Mouse (Mus musculus): ENCODE measurements at regions not wholly inside any gene's neighbourhood (a gene's known extent, or its start where the extent isn't known, plus 50 kb on each side); places are given as distances from the start of the nearest gene placed in this dataset.

DNA sequence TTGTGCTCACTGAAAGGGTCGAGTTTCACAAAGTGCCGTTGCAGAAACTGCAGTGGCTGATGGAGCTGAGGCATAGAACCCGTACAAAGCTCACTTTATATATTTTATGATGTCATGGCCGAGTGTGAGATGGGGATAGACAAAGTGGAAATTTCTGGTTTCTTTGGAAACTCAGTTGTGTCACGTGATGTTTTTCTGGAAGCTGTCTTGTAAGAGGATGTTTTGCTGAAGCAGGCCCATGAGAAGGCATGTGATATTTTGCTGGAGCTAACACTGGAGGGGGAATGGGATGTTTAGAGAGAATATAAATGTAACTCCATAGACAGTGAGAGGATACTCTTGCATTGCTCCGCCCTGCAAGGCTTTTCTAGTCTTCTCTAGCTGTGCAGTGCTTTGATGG, 311.7 kb downstream of the Tmem132b start:
- no peak for DNase-seq (ENCODE audit: low spot score in 2 of 2)

DNA sequence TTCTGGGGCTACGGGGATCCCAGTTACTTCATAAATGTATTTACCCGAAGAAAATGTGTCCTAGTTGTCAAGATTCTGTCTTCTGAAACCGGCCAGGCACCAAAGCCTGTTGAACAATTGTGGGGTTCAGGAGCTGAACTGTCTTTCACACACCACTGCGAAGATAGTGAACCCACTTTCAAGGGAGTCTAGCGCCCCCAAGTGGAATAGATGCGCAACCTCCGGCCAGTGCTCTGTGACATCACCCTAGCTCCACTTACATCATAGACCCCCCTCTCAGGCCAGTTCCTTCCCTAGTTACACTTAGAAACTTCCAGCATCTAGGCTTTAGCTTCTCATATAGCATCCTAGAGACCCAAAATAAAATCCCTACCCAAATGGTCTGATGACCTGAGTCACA, 318.1 kb downstream of the Tmem132b start:
- DNase-seq (ENCODE audit: low spot score in 2 of 2): no peak

DNA sequence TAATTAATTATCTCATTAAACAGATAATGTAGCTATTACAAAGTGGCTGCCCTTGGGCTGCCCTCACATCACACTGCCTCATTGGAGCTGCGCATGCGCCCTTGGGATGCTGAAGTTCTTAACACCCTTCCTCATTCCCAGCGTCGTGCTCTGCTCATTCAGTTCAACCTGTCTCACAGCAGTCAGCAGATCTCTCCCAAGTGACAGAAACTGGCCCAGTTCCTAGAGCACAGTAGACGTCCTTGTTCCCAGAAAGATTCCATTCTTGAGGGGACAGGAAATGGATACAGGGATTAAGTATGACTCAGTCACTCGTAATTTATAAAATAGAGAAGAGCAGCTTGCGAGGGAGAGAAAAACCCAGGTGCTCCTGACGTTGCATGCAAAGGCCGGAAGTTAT, 344.7 kb downstream of the Tmem132b start:
- no peak for DNase-seq (ENCODE audit: low spot score in 2 of 2)

DNA sequence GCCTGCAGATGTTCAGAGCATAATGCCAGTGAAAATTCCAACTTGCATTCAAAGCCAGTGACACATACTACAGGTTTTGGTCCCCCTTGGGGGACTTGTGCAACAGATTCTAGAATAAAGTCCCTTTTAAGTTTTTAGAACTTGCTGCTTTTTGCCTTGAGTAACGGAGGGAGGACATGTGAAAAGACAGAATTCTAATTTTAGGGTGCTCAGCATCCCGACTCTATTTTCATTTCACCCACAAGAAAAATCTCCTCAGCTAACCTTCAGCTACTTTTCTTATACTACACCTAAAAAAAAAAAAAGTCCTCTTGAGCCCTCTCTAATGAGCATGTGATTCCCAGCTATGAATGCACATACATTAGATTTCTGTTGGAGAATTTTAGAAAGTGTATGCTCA, 357.3 kb downstream of the Tmem132b start:
- no peak for DNase-seq (ENCODE audit: low spot score in 2 of 2)

DNA sequence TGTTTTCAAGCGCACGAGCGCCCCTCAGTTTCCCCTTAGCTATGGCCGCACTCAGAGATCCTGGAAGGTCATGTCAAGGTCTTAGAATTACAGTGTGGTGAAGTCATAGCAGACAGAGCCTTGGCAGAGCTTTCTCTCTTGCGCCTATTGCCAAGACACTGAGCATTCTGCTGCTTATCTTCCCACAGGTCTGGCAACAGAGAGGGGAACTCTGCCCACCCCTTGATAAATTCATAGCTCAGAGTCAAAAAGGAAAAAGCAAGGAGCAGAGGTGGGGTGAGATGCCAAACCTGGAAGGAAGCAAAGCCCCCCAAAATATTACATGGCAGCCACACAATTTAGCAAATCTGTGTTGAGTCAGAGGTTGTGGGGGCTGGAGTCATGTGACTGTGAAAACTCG, 362.3 kb downstream of the Tmem132b start:
- DNase-seq (ENCODE audit: low spot score in 2 of 2): no peak

DNA sequence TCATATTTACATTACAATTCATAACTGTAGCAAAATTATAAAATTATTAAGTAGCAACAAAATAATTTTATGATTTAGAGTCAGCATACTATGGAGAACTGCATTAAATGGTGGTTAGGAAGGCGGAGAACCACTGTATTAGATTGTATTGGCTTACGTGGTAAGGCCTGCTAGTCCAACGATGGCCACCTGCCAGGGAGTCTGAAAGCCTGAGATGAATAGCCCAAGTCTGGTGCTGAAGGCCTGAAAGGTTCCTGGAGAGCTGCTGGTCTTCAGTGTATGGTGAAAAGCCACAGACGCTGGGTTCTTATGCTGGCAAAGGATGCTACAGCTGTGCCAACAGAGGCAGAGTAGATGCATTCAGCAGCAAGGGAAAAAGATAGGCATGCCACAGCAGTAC, 370.5 kb downstream of the Tmem132b start:
- no peak for DNase-seq (ENCODE audit: low spot score in 2 of 2)

DNA sequence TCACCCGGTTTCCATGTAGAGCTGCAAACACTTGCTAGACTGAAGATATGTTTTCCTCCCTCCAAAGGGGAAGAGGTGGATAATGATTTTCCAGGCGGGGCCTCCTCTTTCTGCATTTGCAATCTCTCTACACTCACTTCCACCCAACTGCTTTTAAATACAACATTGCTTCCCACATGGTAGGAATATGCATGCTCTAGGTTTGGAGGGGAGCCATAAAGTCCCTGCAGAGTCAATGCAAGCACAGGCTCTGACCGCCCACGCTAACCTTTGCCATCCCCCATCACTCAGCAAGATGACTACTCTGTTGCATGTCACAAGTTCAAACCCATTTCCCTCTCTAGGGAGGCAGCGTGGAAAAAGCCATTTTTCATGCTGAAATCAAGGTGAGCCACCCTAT, 372.9 kb downstream of the Tmem132b start:
- no peak for DNase-seq (ENCODE audit: low spot score in 2 of 2)

DNA sequence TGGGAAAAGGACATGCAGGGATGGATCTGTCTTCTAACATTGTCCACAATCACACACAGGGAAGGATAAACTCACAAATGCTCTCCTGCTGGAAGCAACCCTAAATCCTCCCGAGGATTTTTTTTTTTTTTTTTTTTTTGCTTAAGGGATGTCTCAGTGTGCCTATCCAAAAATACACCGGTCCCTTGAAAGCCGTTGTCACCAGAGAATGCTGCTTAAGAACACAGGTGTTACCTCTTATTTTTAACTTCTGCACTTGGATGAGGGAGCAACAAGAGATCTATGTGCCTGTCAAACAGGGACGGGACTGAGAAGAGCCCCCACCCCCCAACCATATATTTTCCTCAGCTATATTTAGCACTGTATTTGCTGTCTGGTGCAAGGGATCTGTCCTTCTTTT, 375.8 kb downstream of the Tmem132b start:
- DNase-seq (ENCODE audit: low spot score in 2 of 2): no peak

DNA sequence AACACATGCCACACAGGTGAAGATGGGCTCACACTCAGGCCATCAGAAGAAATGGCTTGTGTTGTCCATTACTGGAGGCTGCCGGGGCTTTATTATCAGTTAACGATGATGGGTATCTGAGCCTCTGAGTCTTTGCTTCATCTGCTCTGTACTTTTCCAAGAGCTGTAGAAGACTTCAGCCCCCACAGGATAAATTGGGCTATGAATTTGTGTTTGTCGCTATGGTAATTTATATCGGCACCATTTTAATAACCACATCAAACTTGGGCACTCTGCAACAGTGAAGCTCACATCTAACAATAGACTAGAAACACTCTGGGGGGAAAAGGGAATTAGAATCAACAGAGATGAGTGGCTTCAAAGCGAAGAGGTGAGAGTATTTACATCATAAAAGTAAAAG, 376.3 kb downstream of the Tmem132b start:
- no peak for DNase-seq (ENCODE audit: low spot score in 2 of 2)

DNA sequence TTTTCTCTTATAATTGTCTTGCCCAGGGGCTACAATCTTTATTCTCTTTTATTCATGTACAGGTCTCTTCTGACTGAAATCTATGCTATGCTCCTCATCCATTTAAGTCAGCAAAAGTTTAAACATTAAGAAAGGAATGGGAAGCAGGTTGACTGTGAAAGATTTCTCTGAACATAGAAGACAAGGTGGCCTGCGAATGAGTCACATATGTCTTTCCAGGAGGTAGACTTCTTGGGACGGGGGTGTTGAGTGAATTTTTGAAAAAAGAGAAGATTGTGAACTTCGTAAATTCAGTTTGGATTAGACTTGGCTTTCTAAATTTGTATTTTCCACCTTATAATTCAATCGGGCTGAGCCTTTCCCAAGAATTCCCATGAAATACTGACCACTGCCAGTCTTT, 384.3 kb downstream of the Tmem132b start:
- no peak for DNase-seq (ENCODE audit: low spot score in 2 of 2)

DNA sequence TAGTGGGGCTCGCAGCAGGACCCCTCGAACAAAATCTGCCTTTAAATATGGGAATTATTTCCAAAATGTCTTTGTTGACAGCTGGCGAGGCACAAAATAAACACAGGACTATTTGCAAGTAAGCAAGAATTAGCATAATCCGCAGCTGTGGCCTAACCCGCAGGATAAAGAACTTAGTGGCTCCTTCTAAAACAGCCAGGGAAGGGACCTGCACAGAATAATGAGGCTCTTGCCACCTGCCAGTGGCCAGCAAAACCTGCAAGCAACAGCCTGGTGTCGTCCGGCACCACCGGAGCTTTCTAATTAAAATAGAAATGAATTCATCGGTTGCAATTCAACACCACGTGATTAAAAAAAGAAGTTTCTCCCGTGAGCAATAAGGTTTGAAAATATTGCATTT, 389.4 kb downstream of the Tmem132b start:
- DNase-seq (ENCODE audit: low spot score in 2 of 2): no peak

DNA sequence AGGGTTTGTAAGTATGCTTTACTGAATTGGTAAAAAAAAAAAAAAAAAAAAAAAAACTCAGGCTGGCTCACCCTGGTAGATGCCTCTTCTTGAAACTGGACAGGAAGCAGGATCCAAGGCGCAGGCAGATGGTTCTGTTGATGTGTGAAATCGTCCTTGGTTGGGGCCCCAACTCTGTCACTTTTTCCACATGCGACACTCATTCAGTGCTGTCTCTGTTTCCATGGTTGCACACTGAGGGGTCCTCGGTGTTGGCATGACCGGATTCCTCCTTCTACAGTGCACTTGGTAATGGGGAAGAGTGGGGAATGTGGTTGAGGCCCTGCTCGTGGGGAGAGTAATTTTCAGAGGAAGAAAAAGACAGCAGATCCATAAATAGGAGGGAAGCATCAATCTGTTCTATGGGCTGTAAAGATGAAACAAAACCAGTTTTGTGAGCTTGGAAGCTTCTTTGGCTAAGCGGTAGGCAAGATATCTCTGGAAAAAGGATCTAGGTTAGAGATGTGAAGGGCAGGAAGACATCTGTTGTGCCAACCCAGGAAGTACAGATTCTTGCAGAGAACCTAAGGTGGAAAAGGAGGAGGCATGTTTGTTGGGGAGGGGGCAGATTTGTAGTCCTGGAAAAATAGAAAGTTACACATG, 394.4 kb downstream of the Tmem132b start:
- DNase-seq (ENCODE audit: low spot score in 2 of 2): no peak

DNA sequence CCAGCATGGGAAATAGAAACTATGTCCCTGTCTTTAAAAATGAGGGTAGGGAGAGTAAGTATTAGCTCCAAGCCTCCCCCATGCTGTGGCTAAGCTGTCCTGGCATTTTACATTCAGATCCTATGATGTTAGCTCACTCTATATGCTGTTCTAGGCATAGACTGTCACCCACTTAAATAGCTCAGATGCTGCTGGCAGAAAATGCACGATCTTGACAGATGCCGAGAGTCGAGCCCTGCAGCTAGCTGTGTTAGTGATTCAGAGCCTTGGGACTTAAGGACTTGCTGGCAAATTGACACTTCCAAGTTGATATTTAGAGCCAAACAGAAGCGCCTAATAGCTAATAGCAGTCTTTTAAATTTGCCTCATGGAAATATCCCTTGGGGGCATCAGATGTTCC, 399.9 kb downstream of the Tmem132b start:
- no peak for DNase-seq (ENCODE audit: low spot score in 2 of 2)

DNA sequence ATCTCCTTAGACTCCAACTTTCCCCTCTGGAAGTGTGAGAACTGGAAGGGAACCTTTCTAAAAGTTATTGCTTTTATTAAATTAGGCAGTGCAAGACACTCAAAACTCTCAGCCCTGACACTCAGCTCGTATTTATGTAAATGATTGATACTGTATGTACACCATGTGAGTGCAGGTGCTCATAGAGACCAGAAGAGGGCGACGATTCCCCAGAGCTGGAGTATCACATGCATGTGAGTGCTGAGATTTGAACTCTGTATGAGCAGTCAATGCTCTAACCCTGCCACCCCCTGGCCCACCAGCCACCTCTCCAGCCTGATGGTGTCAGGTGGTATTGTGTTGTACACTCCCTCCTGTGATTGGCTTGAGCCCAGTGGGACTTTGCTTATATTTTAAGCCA, 407.8 kb downstream of the Tmem132b start:
- DNase-seq (ENCODE audit: low spot score in 2 of 2): no peak

DNA sequence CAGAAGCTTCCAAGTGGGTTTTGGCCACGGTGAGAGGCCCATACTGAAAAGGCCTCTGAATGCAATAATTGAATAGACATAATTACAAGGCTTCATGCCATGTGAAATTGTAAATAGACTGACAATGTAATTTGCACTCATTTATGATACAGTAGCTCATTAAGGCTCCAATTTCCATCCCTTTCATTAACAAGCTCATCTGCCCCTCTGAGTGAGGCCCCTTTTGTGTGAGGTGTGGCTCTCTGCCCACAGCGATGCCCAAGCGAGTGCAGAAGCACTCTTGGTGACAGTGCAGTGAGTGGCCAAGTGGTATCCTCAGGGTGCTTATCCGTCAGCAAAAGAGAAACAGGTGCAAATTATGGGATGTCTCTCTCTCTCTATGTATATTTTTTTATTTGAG, 415.2 kb downstream of the Tmem132b start:
- DNase-seq (ENCODE audit: low spot score in 2 of 2): no peak

DNA sequence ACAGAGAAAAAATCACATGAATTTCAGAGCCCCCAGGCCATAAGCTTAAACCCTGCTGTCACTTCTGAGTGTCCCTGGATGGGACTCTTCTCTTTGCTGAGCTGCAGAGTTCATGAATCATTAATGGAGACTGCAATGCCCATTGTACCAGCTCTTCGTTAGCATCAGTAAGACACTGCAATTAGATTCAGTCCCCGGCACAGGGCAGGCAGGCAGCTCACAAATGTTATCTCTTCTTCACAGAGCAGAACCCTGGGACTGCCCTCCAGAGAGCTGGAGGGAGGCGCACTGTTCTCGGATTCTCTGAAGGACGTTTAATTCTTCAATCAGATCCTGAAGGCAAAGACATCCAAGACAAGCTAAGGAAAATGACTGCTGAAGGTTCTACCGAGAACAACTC, 420.1 kb downstream of the Tmem132b start:
- no peak for DNase-seq (ENCODE audit: low spot score in 2 of 2)

DNA sequence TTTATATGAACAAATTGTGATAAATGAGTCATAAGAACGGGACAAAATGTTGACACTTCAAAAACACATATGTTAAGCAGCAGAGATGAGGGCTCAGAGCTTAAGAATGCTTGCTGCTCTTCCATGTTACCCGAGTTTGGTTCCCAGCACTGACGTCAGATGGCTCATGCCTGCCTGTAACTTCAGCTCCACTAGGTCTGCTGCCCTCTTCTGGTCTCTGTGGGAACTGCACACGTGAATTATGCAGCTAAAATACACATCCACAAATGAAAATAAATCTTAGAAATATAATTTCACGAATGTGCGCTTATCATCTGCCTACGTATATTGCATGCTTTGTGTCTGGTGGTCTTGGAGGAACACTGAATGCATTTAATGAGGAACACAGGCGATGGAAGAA, 432.5 kb downstream of the Tmem132b start:
- peak in 1 of 2 experiments; percentile 5 for DNase-seq (ENCODE audit: low spot score in 2 of 2)

DNA sequence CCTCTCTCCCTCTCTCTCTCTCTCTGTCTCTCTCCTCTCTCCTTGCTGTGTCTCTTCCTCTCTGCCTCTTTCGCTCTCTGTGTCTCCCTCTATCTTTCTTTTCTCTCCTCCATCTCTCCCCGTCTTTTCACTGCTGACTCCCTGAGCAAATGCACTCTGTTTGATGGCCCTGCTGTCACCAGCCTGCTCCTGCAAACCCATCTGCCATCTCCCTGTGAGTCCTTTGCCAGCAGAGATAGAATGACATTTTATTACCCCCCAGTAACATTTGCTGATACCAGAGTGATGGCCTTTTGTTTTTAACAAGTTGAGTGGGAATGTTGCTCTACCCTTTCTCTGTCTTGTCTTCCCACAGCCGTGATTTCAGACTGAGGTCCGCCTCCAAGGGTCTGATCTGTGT, 436.6 kb downstream of the Tmem132b start:
- DNase-seq (ENCODE audit: low spot score in 2 of 2): no peak

DNA sequence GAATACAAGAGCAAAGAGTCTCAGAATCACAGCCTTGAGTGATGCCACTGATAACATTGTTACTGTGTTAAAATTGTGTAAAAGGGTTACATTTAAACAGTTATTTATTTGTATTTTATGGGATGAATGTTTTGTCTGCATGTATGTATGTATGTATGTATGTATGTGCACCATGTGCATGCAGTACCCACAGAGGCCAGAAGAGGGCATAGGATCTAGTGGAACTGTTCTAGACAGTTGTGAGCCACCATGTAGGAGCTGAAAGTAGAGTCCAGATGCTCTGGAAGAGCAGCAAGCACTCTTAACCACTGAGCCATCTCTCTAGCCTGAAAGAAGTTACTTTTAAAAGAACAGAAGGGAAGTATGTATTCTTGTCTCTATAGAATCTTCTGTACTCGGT, 442.5 kb downstream of the Tmem132b start:
- DNase-seq (ENCODE audit: low spot score in 2 of 2): no peak

DNA sequence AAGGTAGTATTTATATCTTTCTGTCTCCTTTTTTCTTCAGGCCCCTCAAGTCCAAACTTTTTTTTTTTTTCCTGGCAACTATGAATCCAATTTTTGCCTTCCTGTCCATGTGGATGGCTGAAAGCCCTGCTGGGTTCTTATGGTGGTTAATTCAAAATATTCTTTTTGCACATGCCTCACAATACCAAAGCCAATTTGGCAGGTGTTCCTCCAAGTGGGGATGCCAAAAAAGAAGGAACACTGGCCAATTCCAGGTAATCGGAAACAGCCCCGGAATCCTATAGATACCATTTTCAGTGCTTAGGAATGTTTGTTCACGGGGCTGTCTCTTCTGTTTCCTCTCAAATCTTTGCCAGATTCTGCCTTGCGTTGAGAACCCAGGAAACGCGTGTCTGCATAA, 448.2 kb downstream of the Tmem132b start:
- DNase-seq (ENCODE audit: low spot score in 2 of 2): no peak

DNA sequence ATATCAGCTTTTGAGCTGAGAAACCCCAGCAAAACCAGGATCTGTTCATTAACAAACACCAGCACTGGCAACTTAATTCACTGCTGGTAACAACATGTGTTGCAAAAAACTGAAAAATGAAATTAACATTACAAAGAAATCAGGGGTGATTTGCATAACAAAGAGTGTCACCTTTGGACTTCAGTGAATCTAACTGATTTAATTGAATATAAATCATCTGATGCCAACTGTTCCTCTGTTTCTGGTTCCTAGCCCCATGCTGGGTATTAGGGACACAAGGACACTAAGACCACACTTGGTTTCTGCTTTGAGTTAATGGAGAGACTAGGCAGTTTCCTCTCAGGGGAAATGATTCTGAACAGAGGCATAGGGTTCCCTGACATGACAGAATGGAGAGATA, 453.8 kb downstream of the Tmem132b start:
- no peak for DNase-seq (ENCODE audit: low spot score in 2 of 2)

DNA sequence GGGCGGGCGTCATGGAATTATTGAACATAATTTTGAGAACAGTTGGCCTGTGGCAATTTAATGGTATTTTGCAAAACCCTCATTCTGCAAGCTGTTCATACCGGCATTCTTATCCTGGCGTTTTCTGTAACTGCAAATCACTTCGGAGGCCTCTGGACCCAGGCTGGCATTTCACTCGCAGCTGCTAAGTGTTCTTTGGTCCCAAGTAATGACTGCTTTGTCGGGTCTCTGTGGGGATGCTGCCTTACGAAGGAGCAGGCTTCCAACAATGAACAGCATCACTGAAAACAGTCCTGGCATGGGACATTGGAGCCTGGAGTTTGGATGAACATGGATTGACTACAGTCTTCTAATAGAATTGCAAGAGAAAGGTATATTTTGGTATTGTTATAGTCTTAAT, 465.6 kb downstream of the Tmem132b start:
- no peak for DNase-seq (ENCODE audit: low spot score in 2 of 2)

DNA sequence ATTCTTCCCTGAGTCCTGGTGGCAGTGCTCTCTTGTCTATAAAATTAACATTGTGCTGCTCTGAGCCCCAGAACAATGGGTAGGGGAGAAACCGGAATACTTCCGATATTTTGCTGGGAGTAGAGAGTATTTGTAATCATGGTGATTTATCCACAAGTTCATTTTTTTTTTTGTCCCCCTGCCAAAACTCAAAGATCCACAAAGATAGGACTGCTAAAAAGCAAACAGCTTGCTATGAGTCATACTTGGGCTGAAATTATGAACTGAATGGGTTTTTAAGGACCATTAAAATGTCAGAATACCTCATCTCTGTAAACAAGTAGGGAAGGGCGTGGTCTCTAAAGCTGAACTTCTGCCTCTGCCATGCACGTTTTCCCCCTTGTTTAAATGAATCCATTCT, 476.3 kb downstream of the Tmem132b start:
- DNase-seq (ENCODE audit: low spot score in 2 of 2): no peak

DNA sequence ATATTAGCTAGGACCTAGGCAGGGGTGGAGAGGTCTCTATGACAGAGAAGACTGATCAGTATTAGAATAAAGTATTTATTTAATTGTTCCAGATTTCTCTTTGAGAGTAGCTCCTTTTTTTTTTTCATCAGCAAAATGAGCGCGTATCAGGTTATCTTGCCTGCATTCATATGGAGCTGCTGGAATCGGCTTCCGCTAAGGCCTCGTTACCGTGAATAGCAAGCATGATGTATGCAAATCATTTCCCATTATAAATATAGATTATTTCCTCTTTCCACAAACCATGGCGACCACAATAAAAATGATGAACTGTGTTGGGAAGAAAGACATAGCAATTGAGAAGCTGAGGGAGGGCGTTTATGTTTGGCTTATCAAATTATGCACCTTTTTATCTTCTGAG, 476.7 kb downstream of the Tmem132b start:
- DNase-seq (ENCODE audit: low spot score in 2 of 2): no peak

DNA sequence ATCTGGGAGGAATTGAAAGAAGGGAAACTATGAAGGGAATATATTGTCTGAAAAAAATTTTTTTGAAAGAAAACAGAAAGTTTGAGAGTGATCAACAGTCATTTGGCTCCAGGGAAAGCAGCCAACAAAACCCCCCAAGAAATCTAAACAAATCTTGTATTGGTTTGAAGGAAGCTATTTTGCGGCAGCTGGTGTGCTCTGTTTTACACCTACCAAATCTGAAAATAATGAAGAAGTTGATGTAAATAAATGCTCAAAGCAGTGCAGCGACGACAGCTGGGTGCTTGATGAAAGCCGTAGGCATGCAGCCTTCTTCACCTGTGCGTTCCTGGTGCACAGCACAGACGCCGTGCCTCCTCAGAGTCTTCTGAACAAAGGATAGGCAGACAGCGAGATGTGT, 488.2 kb downstream of the Tmem132b start:
- DNase-seq (ENCODE audit: low spot score in 2 of 2): no peak
